Mouse (Mus musculus) intestine, postnatal 0 days (tissue): ENCODE data around the gene Sbk3. TPM values are rescaled to one million over a fixed set of nuclear protein-coding genes. Genes with fewer than 3 reads are reported as not detected.
A peak's percentile ranks its signal among the peaks of the same experiment; 100 is the strongest.

Source experiments
- ATAC-seq: fragments of 200-750 bp; cut with Nextera tagmentation; 2 replicates; pipeline ENCODE4 v1.8.0; 2017; ENCODE audit warnings: mild to moderate bottlenecking, moderate TSS enrichment, moderate library complexity
- H3K27ac ChIP-seq: fragments of 300-500 bp; sonication (generic); 2 replicates; pipeline ENCODE4 v1.5.1; 2014; ENCODE audit warnings: mild to moderate bottlenecking, low read depth, low read length, moderate library complexity
- H3K27me3 ChIP-seq: fragments of 300-500 bp; sonication (generic); replicated peaks from 2 replicates; pipeline ENCODE4 v1.6.1; 2014; ENCODE audit warnings: low read length, mixed read lengths; ENCODE audit not compliant: control insufficient read depth, insufficient read depth
- H3K36me3 ChIP-seq: fragments of 300-500 bp; sonication (generic); 2 replicates; pipeline ENCODE4 v1.6.1; 2014; ENCODE audit warnings: mild to moderate bottlenecking, moderate library complexity; ENCODE audit not compliant: control insufficient read depth, insufficient read depth
- H3K4me1 ChIP-seq: fragments of 300-500 bp; sonication (generic); replicated peaks from 2 replicates; pipeline ENCODE4 v1.6.1; 2014; ENCODE audit warnings: antibody characterized with exemption, low read length, mixed read lengths; ENCODE audit not compliant: control insufficient read depth, insufficient read depth
- H3K4me2 ChIP-seq: fragments of 300-500 bp; sonication (generic); replicated peaks from 2 replicates; pipeline ENCODE4 v1.6.1; 2014; ENCODE audit warnings: low read depth, mild to moderate bottlenecking, moderate library complexity
- H3K4me3 ChIP-seq: fragments of 300-500 bp; sonication (generic); 2 replicates; pipeline ENCODE4 v1.5.1; 2014; ENCODE audit warnings: low read depth, low read length
- H3K9ac ChIP-seq: fragments of 300-500 bp; sonication (generic); 2 replicates; pipeline ENCODE4 v1.6.1; 2014; ENCODE audit warnings: mild to moderate bottlenecking, low read depth, low read length
- H3K9me3 ChIP-seq: fragments of 300-500 bp; sonication (generic); 2 replicates; pipeline ENCODE4 v1.6.1; 2016; ENCODE audit warnings: mixed run types; ENCODE audit not compliant: control insufficient read depth
- CTCF ChIP-seq: sonication (generic); IDR thresholded peaks from 2 replicates; pipeline ENCODE4 v1.5.1; 2016; ENCODE audit warnings: low read depth, mild to moderate bottlenecking, control low read depth, antibody characterized with exemption, moderate library complexity
- WGBS: fragments of 180-500 bp; shearing (Covaris S2); extraction: QIAGEN DNeasy Blood & Tissue Kit; methylation state at CpG from one replicate; pipeline ENCODE4 v1.1.7; 2014; 5-methylcytosine and 5-hydroxymethylcytosine counted together
- polyA plus RNA-seq: library from polyadenylated mRNA; unstranded; fragments of >200 nt; fragmentation: Nextera tagmentation; extraction: Ambion mirVana; gene quantifications from 2 replicates; pipeline ENCODE4 v1.2.1, GENCODE M21; 2015

Sbk3 gene
- polyA plus RNA-seq, 1 experiment from 2014 or later = not detected

GRCm38 (mm10) chr7:4950561-4951342 lies 20.2 kb downstream of the Sbk3 start:
- Histone ChIP-seq H3K4me3 (no peak overlapping the region), H3K9me3 (no peaks in the 10 kb centered on the region), H3K36me3 (no peaks in the 10 kb centered on the region), H3K4me1 (no peaks in the 10 kb centered on the region), H3K4me2 (no peak overlapping the region), H3K9ac (no peak overlapping the region), H3K27ac (no peak overlapping the region), H3K27me3 (no peaks in the 10 kb centered on the region)
- WGBS = 75% methylated on average over 19 of the region's 19 CpGs
- ATAC-seq = peak; percentile 71
- no peak for TF ChIP-seq CTCF

- Histone ChIP-seq H3K4me3 (no peak overlapping the region), H3K9ac (no peak overlapping the region), H3K9me3 (no peaks in the 10 kb centered on the region), H3K4me2 (no peak overlapping the region), H3K4me1 (no peaks in the 10 kb centered on the region), H3K27me3 (no peaks in the 10 kb centered on the region), H3K27ac (no peak overlapping the region), H3K36me3 (no peaks in the 10 kb centered on the region)
- no peak for TF ChIP-seq CTCF
- WGBS = 38% methylated on average over 6 of the region's 6 CpGs
- ATAC-seq = no peak
Measured at GRCm38 (mm10) chr7:4948386-4948785, 22.6 kb downstream of the Sbk3 start.

GRCm38 (mm10) chr7:4947855-4948254 lies 23.1 kb downstream of the Sbk3 start:
- no peak for ATAC-seq
- 49% methylated on average over 2 of the region's 2 CpGs for WGBS
- Histone ChIP-seq H3K4me1 (no peaks in the 10 kb centered on the region), H3K9me3 (no peaks in the 10 kb centered on the region), H3K9ac (no peak overlapping the region), H3K4me2 (no peak overlapping the region), H3K27me3 (no peaks in the 10 kb centered on the region), H3K36me3 (no peaks in the 10 kb centered on the region), H3K27ac (no peak overlapping the region), H3K4me3 (no peak overlapping the region)
- no peak for TF ChIP-seq CTCF

- Histone ChIP-seq H3K4me3 (peak overlapping the region; percentile 21), H3K4me1 (no peaks in the 10 kb centered on the region), H3K36me3 (no peaks in the 10 kb centered on the region), H3K27me3 (no peaks in the 10 kb centered on the region), H3K9me3 (no peaks in the 10 kb centered on the region), H3K9ac (no peak overlapping the region), H3K27ac (no peak overlapping the region), H3K4me2 (peak overlapping the region; percentile 62)
- TF ChIP-seq CTCF = peak; percentile 99
- ATAC-seq = peak; percentile 78
- WGBS = 11% methylated on average over 15 of the region's 15 CpGs
Measured at GRCm38 (mm10) chr7:4943223-4943815, 27.6 kb downstream of the Sbk3 start.

- Histone ChIP-seq H3K4me2 (no peak overlapping the region), H3K27ac (no peak overlapping the region), H3K36me3 (no peaks in the 10 kb centered on the region), H3K4me1 (no peaks in the 10 kb centered on the region), H3K4me3 (no peak overlapping the region), H3K27me3 (no peaks in the 10 kb centered on the region), H3K9ac (no peak overlapping the region), H3K9me3 (no peaks in the 10 kb centered on the region)
- no peak for ATAC-seq
- 46% methylated on average over 5 of the region's 5 CpGs for WGBS
- TF ChIP-seq CTCF = no peak
Measured at GRCm38 (mm10) chr7:4942673-4943072, 28.3 kb downstream of the Sbk3 start.

GRCm38 (mm10) chr7:4940068-4940479 lies 30.9 kb downstream of the Sbk3 start:
- H3K27ac ChIP-seq = no peak overlapping the region
- TF ChIP-seq CTCF = peak; percentile 93
- H3K4me1 ChIP-seq = no peaks in the 10 kb centered on the region
- H3K9me3 ChIP-seq = no peaks in the 10 kb centered on the region
- no peak overlapping the region for H3K9ac ChIP-seq
- peak; percentile 79 for ATAC-seq
- H3K4me2 ChIP-seq = peak overlapping the region; percentile 49
- no peak overlapping the region for H3K4me3 ChIP-seq
- H3K36me3 ChIP-seq = no peaks in the 10 kb centered on the region
- 19% methylated on average over 9 of the region's 9 CpGs for WGBS
- H3K27me3 ChIP-seq = no peaks in the 10 kb centered on the region
